Mouse (Mus musculus) ovary, postnatal 10 days (tissue): ENCODE measurements around the gene Ccdc86.

Source experiments
- DNase-seq: peaks from one replicate; pipeline ENCODE4 v3.0.0; 2022; ENCODE audit warnings: low spot score

The Ccdc86 gene

GRCm38 (mm10) chr19:10949112-10949511 is at the start of gene Ccdc86:
Ccdc86 (minus strand) TSS chr19:10949266.
- DNase-seq, result peak; percentile 76

GRCm38 (mm10) chr19:10993150-10993549 is 44.1 kb upstream of the Ccdc86 start, which contains the start of gene Ms4a15:
Ms4a15 (minus strand) TSS chr19:10993250.
- no peak for DNase-seq

- no peak for DNase-seq
Measured at GRCm38 (mm10) chr19:10991911-10992310, 42.8 kb upstream of the Ccdc86 start.

GRCm38 (mm10) chr19:10990751-10991150 is 41.7 kb upstream of the Ccdc86 start:
- DNase-seq, result no peak

GRCm38 (mm10) chr19:10988563-10988962 is 39.5 kb upstream of the Ccdc86 start:
- DNase-seq, result no peak

- DNase-seq, result no peak
Measured at GRCm38 (mm10) chr19:10985889-10986288, 36.8 kb upstream of the Ccdc86 start.

GRCm38 (mm10) chr19:10984551-10984950 is 35.5 kb upstream of the Ccdc86 start:
- DNase-seq, result no peak

- DNase-seq, result no peak
Measured at GRCm38 (mm10) chr19:10983146-10983545, 34.1 kb upstream of the Ccdc86 start.

- no peak for DNase-seq
Measured at GRCm38 (mm10) chr19:10980210-10980609, 31.1 kb upstream of the Ccdc86 start.

- peak; percentile 41 for DNase-seq
Measured at GRCm38 (mm10) chr19:10979184-10980168, 30.4 kb upstream of the Ccdc86 start.

GRCm38 (mm10) chr19:10976318-10976717 is 27.3 kb upstream of the Ccdc86 start:
- no peak for DNase-seq

GRCm38 (mm10) chr19:10975187-10975586 is 26.1 kb upstream of the Ccdc86 start:
- no peak for DNase-seq

GRCm38 (mm10) chr19:10974238-10974865 is 25.3 kb upstream of the Ccdc86 start, which contains the start of gene Ms4a10:
Ms4a10 (minus strand) TSS chr19:10974670.
- no peak for DNase-seq

- DNase-seq, result no peak
Measured at GRCm38 (mm10) chr19:10973187-10973586, 24.1 kb upstream of the Ccdc86 start.

- DNase-seq, result no peak
Measured at GRCm38 (mm10) chr19:10972660-10973059, 23.6 kb upstream of the Ccdc86 start.

GRCm38 (mm10) chr19:10970457-10970856 is 21.4 kb upstream of the Ccdc86 start:
- DNase-seq, result no peak

GRCm38 (mm10) chr19:10968578-10968977 is 19.5 kb upstream of the Ccdc86 start:
- DNase-seq, result no peak

- no peak for DNase-seq
Measured at GRCm38 (mm10) chr19:10965721-10966120, 16.7 kb upstream of the Ccdc86 start.

- no peak for DNase-seq
Measured at GRCm38 (mm10) chr19:10959978-10960346, 10.9 kb upstream of the Ccdc86 start.

GRCm38 (mm10) chr19:10959085-10959977 is 10.3 kb upstream of the Ccdc86 start:
- DNase-seq, result no peak

- no peak for DNase-seq
Measured at GRCm38 (mm10) chr19:10952021-10952939, 3.2 kb upstream of the Ccdc86 start.
